Mouse (Mus musculus): ENCODE data around the gene Lrp4. TPM values are rescaled to one million over a fixed set of nuclear protein-coding genes. Genes with fewer than 3 reads are reported as not detected.
A peak's percentile ranks its signal among the peaks of the same experiment; 100 is the strongest.

The Lrp4 gene
- polyA plus RNA-seq, 1 experiment from 2014 or later: 9.6 TPM

DNA sequence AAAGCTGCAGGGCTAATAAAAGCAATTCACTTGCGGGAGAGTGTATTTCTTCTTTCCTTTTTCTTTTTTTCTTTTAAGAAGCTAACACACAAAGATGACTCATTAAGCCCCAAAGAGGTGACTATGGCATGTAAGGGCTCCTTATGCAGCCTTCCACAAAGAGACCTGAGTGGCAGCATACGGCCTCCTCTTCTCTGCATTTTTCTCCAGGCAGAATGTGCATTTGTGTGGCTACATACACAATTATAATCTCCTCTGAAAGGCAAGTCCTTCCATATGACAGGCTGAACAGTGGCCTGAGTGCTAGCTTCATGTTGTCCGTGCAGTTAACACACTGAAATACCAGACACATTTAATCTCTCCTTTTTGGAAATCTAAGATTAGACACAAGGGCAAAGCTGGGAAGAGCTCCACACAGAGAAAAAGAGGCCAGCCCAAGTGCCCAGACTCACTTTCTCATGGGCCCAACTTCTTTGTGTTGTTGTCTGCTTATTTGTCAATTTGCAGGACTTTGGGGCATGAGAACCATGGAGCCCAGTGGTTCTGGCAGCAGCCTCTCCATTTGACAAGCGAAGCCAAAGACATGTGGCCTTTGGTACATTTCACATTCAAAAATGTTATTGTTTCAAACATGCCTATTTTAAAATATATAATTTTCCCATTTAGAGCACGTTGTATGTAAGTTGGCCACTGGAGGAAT is 20.0 kb upstream of the Lrp4 start:
- H3K9ac ChIP-seq: no peak overlapping the region
- H3K4me1 ChIP-seq: no peaks in the 10 kb centered on the region
- WGBS: 78% methylated on average over 5 of the region's 5 CpGs
- no peak overlapping the region for H3K27ac ChIP-seq
- H3K36me3 ChIP-seq: no peaks in the 10 kb centered on the region
- no peak overlapping the region for H3K4me2 ChIP-seq
- H3K9me3 ChIP-seq: no peaks in the 10 kb centered on the region
- H3K4me3 ChIP-seq: no peak overlapping the region
- ATAC-seq (ENCODE audit: insufficient number of reproducible peaks, low FRiP score, low TSS enrichment, low read depth): no peak
- H3K27me3 ChIP-seq: no peaks in the 10 kb centered on the region

DNA sequence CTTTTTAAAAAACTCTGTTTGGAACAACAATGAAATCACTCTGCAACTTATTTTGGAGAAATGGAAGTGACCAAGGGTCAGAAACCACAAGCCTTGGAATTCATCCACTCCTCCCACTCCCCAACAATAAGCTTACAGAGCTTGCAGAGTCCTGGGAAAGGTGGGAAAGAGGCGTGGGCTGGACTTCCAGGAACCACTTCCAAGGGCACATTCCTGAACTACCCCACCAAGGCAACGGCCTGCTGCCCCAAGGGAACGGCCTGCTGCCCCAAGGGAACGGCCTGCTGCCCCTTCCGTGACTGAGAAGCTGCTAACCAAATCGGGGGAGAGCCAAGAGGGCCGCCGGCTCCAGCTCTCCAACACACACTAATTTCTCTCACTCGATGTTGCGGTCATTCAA is 18.0 kb upstream of the Lrp4 start:
- WGBS: 82% methylated on average over 10 of the region's 10 CpGs
- H3K4me1 ChIP-seq: peaks cover 5% of the 10 kb centered on the region; the same call in 1 of the 2 replicates
- ATAC-seq (ENCODE audit: insufficient number of reproducible peaks, low FRiP score, low TSS enrichment, low read depth): no peak

DNA sequence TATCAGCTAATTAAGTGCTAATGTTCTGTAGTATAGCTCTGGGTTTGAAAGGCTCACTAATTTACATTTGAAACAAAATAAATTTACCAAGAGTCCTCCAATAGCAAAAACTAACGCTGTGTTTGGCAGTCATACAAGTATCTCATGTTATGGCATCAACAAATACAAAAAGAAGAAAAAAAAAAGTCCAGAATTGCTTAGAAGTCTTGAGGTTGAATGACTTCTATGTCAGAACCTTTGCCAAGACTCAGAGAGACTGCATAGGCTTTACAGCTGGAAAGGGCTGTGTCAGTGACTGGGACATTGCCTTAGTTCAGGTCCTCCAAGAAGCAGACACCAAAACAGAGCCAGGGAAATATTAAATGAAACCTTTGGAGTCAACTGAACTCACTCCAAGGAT is 17.4 kb upstream of the Lrp4 start:
- Histone ChIP-seq H3K9me3 (no peaks in the 10 kb centered on the region), H3K27ac (no peak overlapping the region)

More for the DNA sequence above, 18.0 kb upstream of the Lrp4 start:
- Histone ChIP-seq H3K9ac (no peak overlapping the region), H3K4me3 (no peak overlapping the region), H3K4me2 (no peak overlapping the region), H3K27me3 (no peaks in the 10 kb centered on the region), H3K9me3 (no peaks in the 10 kb centered on the region), H3K27ac (no peak overlapping the region), H3K36me3 (no peaks in the 10 kb centered on the region)

DNA sequence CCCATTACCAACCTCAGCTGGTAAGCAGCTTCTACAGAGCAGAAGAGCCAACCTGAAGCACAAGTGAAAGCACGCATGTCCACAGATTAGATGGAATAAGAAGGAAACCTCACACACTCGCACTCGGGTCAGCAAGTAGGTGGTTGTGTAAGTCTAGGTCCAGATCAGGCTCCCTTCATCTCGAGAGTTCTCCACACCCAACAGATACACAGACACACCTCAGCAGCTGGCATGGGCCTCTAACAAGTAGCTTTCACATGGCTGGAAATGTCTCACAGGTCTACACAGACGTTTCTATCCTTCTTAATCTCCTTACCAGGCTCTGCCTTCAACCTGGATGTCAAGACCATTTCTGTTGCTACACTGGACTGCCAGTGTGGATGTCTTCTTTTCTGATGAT is 16.6 kb upstream of the Lrp4 start:
- Histone ChIP-seq H3K4me1 (peaks cover 6% of the 10 kb centered on the region; the same call in 1 of the 2 replicates), H3K36me3 (no peaks in the 10 kb centered on the region), H3K9ac (no peak overlapping the region), H3K4me2 (no peak overlapping the region), H3K27me3 (no peaks in the 10 kb centered on the region), H3K4me3 (no peak overlapping the region), H3K27ac (no peak overlapping the region), H3K9me3 (no peaks in the 10 kb centered on the region)
- WGBS: 86% methylated on average over 5 of the region's 5 CpGs
- ATAC-seq (ENCODE audit: insufficient number of reproducible peaks, low FRiP score, low TSS enrichment, low read depth): no peak

More for the DNA sequence above, 17.4 kb upstream of the Lrp4 start:
- Histone ChIP-seq H3K27me3 (no peaks in the 10 kb centered on the region), H3K4me3 (no peak overlapping the region), H3K36me3 (no peaks in the 10 kb centered on the region), H3K4me1 (peaks cover 6% of the 10 kb centered on the region; the same call in 1 of the 2 replicates), H3K9ac (no peak overlapping the region), H3K4me2 (no peak overlapping the region)
- no peak for ATAC-seq (ENCODE audit: insufficient number of reproducible peaks, low FRiP score, low TSS enrichment, low read depth)
- 81% methylated on average over 1 of the region's 1 CpGs for WGBS

DNA sequence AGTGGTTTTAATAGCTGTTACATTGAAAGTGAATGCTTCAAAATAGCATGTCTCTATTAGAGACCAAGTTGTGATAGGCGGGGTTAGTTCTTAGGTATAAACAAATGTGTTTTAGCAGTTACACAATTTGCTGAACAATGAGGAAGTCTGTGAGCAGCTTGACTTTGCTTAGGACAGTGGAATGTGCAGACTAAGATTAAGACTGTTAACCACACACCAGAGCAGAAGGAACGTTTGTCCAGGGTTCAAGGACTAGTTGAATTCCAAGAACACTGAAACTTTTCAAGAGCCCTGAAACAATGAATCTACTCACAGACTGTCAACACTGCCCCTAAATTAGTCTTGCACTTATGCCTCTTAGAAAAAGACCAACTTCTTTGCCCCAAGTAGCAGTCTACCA is 15.6 kb upstream of the Lrp4 start:
- no peak overlapping the region for H3K4me3 ChIP-seq
- H3K36me3 ChIP-seq: no peaks in the 10 kb centered on the region
- no peaks in the 10 kb centered on the region for H3K27me3 ChIP-seq
- H3K9ac ChIP-seq: no peak overlapping the region
- H3K4me2 ChIP-seq: no peak overlapping the region
- H3K9me3 ChIP-seq: no peaks in the 10 kb centered on the region
- ATAC-seq (ENCODE audit: insufficient number of reproducible peaks, low FRiP score, low TSS enrichment, low read depth): no peak
- peaks cover 6% of the 10 kb centered on the region; the same call in 1 of the 2 replicates for H3K4me1 ChIP-seq
- no peak overlapping the region for H3K27ac ChIP-seq
- WGBS: 63% methylated on average over 2 of the region's 2 CpGs

DNA sequence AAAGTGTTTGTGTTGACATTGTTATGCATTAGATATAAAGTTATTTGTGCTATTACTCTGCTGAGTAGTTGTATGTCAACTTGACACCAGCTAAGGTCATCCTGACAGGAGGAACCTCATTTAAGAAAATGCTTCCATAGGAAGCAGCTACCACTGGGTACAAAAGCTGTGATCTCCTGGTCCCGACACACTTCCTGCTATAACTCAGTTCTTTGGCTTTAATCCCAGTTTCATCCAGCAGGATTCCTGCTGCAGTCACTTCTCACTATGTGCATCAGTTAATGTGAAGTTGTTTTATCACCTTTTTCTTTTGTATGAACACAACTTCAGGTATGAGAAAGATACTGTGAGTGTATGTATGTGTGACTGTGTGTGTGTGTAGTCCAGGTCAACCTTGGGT is 15.1 kb upstream of the Lrp4 start:
- Histone ChIP-seq H3K27ac (no peak overlapping the region), H3K27me3 (no peaks in the 10 kb centered on the region), H3K4me3 (no peak overlapping the region), H3K4me2 (no peak overlapping the region), H3K36me3 (no peaks in the 10 kb centered on the region), H3K9me3 (no peaks in the 10 kb centered on the region), H3K4me1 (peaks cover 6% of the 10 kb centered on the region; the same call in 1 of the 2 replicates), H3K9ac (no peak overlapping the region)
- no peak for ATAC-seq (ENCODE audit: insufficient number of reproducible peaks, low FRiP score, low TSS enrichment, low read depth)
- 50% methylated on average over 1 of the region's 1 CpGs for WGBS

DNA sequence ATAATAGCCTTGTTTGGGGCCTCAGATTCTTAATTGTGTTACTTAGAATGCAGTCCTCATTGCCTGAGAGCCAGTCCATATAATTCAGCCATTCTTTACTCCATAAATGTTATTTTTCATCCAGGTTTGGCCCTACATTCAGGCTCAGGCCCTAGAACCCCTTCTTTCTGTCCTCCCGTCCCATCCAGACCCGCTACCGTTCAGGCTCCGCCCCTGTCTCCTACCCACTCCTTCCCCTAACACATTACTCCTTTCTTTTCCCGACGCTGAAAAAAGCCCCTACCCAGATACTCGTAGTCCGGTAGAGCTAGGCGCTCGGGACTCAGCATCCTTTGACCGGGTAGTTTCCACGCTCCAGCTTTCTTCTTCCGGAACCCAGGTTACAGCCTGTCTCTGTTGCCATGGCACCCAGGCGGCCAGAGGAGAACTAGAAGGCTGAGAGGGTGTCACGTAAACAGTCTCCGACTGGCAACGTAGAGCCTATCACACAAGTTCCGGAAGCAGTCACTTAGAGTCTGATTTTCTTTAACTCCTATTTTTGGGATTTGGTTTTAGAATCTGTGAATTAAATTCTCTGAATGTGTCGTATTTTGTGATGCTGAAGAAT is 12.9 kb upstream of the Lrp4 start, which contains the start of gene 1110051M20Rik:
1110051M20Rik (minus strand) TSS at position 419 of the 607 bp plus-strand sequence.
- Histone ChIP-seq H3K4me1 (peaks cover 6% of the 10 kb centered on the region; the same call in 1 of the 2 replicates), H3K9ac (peak within 1 kb of the TSS; percentile 40), H3K36me3 (no peaks in the 10 kb centered on the region), H3K27ac (0 out of 2 replicates have a peak within 1 kb of the TSS, but pooled peaks have one; percentile 13), H3K4me3 (peak within 1 kb of the TSS; percentile 74), H3K4me2 (peak within 1 kb of the TSS; percentile 70), H3K27me3 (no peaks in the 10 kb centered on the region), H3K9me3 (no peaks in the 10 kb centered on the region)
- peak; percentile 87 for ATAC-seq (ENCODE audit: insufficient number of reproducible peaks, low FRiP score, low TSS enrichment, low read depth)
- under 1% methylated on average over 19 of the region's 19 CpGs for WGBS

DNA sequence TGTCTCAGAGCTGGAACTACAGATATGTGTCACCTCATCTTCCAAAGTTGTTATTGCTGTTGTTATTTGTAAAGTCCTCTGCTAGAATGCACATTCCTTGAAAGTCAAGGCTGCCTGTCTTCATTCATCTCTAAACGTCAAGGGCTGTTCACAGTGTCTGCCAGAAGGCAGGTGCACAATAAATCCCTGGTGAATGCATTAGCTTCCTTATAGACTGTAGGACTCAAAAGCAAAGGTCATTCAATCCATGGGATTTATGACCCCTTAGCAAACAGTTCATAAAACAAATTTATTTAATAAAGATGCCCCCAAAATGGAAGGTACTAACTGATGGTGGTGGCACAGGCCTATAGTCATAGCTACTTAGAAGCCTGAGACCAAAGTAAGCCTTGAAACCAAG is 7.6 kb upstream of the Lrp4 start:
- Histone ChIP-seq H3K4me1 (peaks cover 8% of the 10 kb centered on the region), H3K9me3 (no peaks in the 10 kb centered on the region), H3K36me3 (no peaks in the 10 kb centered on the region), H3K27ac (no peak overlapping the region), H3K9ac (no peak overlapping the region), H3K27me3 (no peaks in the 10 kb centered on the region), H3K4me3 (no peak overlapping the region), H3K4me2 (no peak overlapping the region)
- no peak for ATAC-seq (ENCODE audit: insufficient number of reproducible peaks, low FRiP score, low TSS enrichment, low read depth)
- 44% methylated on average over 1 of the region's 1 CpGs for WGBS

DNA sequence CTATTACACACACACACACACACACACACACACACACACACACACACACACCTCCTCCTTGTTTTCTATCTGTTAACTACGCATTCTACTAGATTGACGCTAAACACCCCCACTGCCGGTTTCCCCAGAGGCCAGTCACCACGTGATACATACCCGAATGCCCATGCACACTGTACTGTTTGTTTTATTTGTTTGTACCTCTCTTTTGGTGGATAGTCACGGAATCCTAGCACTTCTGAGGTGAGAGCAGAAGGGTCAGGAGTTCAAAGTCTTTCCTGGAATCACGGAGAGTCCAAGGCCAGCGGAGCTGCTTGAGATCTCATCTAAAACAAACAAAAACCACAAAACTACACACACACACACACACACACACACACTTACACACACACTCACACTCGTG is 7.0 kb upstream of the Lrp4 start:
- ATAC-seq (ENCODE audit: insufficient number of reproducible peaks, low FRiP score, low TSS enrichment, low read depth): no peak
- Histone ChIP-seq H3K27ac (no peak overlapping the region), H3K9ac (no peak overlapping the region), H3K4me1 (peaks cover 8% of the 10 kb centered on the region), H3K27me3 (no peaks in the 10 kb centered on the region), H3K4me3 (no peak overlapping the region), H3K36me3 (no peaks in the 10 kb centered on the region), H3K9me3 (no peaks in the 10 kb centered on the region), H3K4me2 (no peak overlapping the region)
- 62% methylated on average over 9 of the region's 9 CpGs for WGBS

DNA sequence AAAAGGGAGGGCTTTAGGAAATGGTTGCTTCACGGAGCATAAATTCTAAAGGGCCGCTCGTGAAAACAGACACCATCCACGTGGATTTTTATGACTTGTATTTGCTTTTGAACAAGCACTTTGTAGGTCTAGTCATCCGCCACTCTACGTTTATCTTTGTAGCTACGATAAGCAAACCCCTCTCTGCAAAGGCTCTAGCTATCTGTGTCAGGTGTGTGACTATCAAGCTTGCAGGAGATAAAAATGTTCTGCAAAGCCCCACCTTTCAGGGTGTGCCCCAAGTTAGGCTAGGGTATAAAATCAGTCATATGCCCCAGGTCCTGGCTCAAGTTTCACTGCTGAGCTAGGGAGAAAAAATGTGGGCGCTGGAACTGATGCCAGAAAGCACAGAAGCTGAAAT is 4.7 kb upstream of the Lrp4 start:
- Histone ChIP-seq H3K9me3 (no peaks in the 10 kb centered on the region), H3K4me3 (no peak overlapping the region), H3K27ac (no peak overlapping the region), H3K36me3 (no peaks in the 10 kb centered on the region), H3K27me3 (no peaks in the 10 kb centered on the region), H3K4me1 (peaks cover 13% of the 10 kb centered on the region), H3K4me2 (peak overlapping the region; percentile 19), H3K9ac (no peak overlapping the region)
- no peak for ATAC-seq (ENCODE audit: insufficient number of reproducible peaks, low FRiP score, low TSS enrichment, low read depth)
- WGBS: 16% methylated on average over 8 of the region's 8 CpGs

DNA sequence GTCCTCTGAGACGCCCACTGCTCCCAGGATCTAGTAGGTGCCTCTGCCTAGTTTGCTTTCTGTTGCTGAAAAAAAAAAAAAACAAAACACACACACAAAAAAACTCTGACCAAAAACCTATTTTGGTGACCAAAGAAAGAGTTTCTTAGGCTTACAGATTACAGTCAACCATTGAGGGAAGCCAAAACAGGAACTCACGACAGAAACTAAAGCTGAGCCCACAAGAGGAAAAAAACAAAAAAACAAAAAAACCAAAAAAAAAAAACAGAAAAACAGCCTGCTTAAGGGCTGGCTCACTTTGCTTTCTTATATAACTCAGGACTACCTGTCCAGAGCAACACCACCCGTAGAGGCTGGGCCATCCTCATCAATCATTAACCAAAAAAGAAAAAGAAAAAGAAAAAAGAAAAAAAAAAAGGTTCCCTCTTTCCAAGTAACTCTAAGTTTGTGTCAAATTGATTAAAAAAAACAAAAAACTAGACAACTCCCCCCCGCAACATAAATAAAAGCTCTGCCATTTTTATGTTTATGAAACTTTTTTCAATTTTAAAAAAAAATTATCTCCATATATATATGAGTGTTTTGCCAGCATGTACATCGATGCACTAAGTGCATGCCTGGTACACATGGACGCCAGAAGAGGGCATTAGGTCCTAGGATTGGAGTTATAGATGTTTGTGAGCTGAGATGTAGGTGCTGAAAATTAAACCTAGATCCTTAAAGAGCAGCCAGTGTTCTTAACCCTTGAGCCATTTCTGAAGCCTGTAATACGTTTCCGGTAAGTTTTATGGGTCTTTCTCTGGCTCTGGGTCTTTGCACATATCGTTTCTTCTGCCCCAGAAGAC is 3.9 kb upstream of the Lrp4 start:
- 63% methylated on average over 9 of the region's 9 CpGs for WGBS
- Histone ChIP-seq H3K4me2 (no peak overlapping the region), H3K27ac (no peak overlapping the region), H3K27me3 (no peaks in the 10 kb centered on the region), H3K9ac (no peak overlapping the region), H3K4me3 (no peak overlapping the region), H3K4me1 (peaks cover 16% of the 10 kb centered on the region), H3K36me3 (no peaks in the 10 kb centered on the region), H3K9me3 (no peaks in the 10 kb centered on the region)
- no peak for ATAC-seq (ENCODE audit: insufficient number of reproducible peaks, low FRiP score, low TSS enrichment, low read depth)

DNA sequence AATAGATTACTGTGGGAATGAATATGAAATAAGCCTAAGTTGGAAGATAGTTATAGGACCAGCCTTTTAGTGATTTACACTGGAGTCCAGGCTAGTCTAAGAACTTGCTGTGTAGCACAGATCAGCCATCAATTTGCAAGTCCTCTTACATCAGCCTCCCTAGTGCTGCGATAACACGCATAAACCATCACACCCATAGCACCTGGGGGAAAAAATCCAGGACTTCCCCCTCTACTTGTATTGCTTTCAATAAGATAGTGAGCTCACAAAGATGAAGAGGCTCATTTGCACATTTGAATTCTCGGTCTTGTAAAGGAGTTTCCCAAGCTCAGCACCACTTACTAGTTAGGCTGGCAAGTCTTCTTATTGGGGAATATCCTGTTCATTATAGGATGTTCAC is 2.9 kb upstream of the Lrp4 start:
- WGBS: 80% methylated on average over 3 of the region's 3 CpGs
- Histone ChIP-seq H3K9ac (no peak overlapping the region), H3K9me3 (no peaks in the 10 kb centered on the region), H3K4me2 (no peak overlapping the region), H3K4me3 (no peak overlapping the region), H3K27ac (no peak overlapping the region), H3K36me3 (no peaks in the 10 kb centered on the region), H3K4me1 (peaks cover 17% of the 10 kb centered on the region), H3K27me3 (no peaks in the 10 kb centered on the region)
- no peak for ATAC-seq (ENCODE audit: insufficient number of reproducible peaks, low FRiP score, low TSS enrichment, low read depth)

Measured in limb, embryonic 15.5 days (tissue).